Mouse (Mus musculus): ENCODE results near the gene Auts2. TPM values are rescaled to one million over a fixed set of nuclear protein-coding genes. Genes with fewer than 3 reads are reported as not detected.
"Not testable (repeated sequence)": the region's sequence is repeated elsewhere in the genome, so short reads cannot be mapped to it uniquely, and the experiment has no call there.

Auts2 gene
- polyA plus RNA-seq (2015; fragmentation: Nextera tagmentation; extraction: Ambion mirVana), result 25.6 and 27.7 TPM in 2 replicates

- H3K9me3 ChIP-seq (replicated peaks), result no peaks in the 10 kb centered on the region
- peak within 1 kb of the TSS; percentile 91 for H3K4me2 ChIP-seq
- H3K4me1 ChIP-seq, result peaks cover 28% of the 10 kb centered on the region
- H3K27me3 ChIP-seq, result peaks cover 3% of the 10 kb centered on the region; the same call in 1 of the 2 replicates
- peak within 1 kb of the TSS; percentile 87 for H3K4me3 ChIP-seq (replicated peaks)
- WGBS, result under 1% methylated on average over 85 of the region's 105 CpGs
- peak within 1 kb of the TSS; percentile 95 for H3K27ac ChIP-seq
- ATAC-seq (replicated peaks; ENCODE audit: low FRiP score), result peak; percentile 92
- no peaks in the 10 kb centered on the region for H3K36me3 ChIP-seq
- peak within 1 kb of the TSS; percentile 75 for H3K9ac ChIP-seq
These were observed at the start of gene Auts2 for GRCm38 (mm10) chr5:132543118-132544071. Gene Auts2 (minus strand): TSS chr5:132543344.

GRCm38 (mm10) chr5:132591721-132592695 lies 48.9 kb upstream of the Auts2 start:
- ATAC-seq (replicated peaks; ENCODE audit: low FRiP score), result no peak
- Histone ChIP-seq H3K27ac (no peak overlapping the region), H3K4me2 (no peak overlapping the region), H3K36me3 (no peaks in the 10 kb centered on the region), H3K9me3 (replicated peaks) (no peaks in the 10 kb centered on the region), H3K4me1 (no peaks in the 10 kb centered on the region), H3K4me3 (replicated peaks) (no peak overlapping the region), H3K9ac (no peak overlapping the region), H3K27me3 (no peaks in the 10 kb centered on the region)
- 89% methylated on average over 24 of the region's 24 CpGs for WGBS

- no peaks in the 10 kb centered on the region for H3K36me3 ChIP-seq
- H3K27ac ChIP-seq, result no peak overlapping the region
- H3K4me1 ChIP-seq, result no peaks in the 10 kb centered on the region
- H3K27me3 ChIP-seq, result no peaks in the 10 kb centered on the region
- no peak overlapping the region for H3K4me2 ChIP-seq
- no peak overlapping the region for H3K9ac ChIP-seq
- H3K9me3 ChIP-seq (replicated peaks), result no peaks in the 10 kb centered on the region
- ATAC-seq (replicated peaks; ENCODE audit: low FRiP score), result no peak
- WGBS, result 74% methylated on average over 7 of the region's 7 CpGs
- no peak overlapping the region for H3K4me3 ChIP-seq (replicated peaks)
These were observed 36.6 kb upstream of the Auts2 start for GRCm38 (mm10) chr5:132579774-132580173.

GRCm38 (mm10) chr5:132560771-132561170 lies 17.6 kb upstream of the Auts2 start:
- H3K4me2 ChIP-seq; ATAC-seq (replicated peaks; ENCODE audit: low FRiP score); H3K4me3 ChIP-seq (replicated peaks); H3K36me3 ChIP-seq; H3K27ac ChIP-seq; H3K4me1 ChIP-seq; H3K9me3 ChIP-seq (replicated peaks); H3K27me3 ChIP-seq; H3K9ac ChIP-seq: not testable (repeated sequence)
- 79% methylated on average over 6 of the region's 6 CpGs for WGBS

- Histone ChIP-seq H3K9ac (no peak overlapping the region), H3K4me1 (peaks cover 11% of the 10 kb centered on the region), H3K27me3 (peaks cover 3% of the 10 kb centered on the region; the same call in 1 of the 2 replicates), H3K36me3 (no peaks in the 10 kb centered on the region), H3K4me2 (no peak overlapping the region), H3K9me3 (replicated peaks) (no peaks in the 10 kb centered on the region), H3K27ac (no peak overlapping the region), H3K4me3 (replicated peaks) (no peak overlapping the region)
- ATAC-seq (replicated peaks; ENCODE audit: low FRiP score), result no peak
- 62% methylated on average over 1 of the region's 1 CpGs for WGBS
These were observed 2.6 kb upstream of the Auts2 start for GRCm38 (mm10) chr5:132545761-132546160.

- peaks cover 3% of the 10 kb centered on the region; the same call in 1 of the 2 replicates for H3K27me3 ChIP-seq
- peak overlapping the region; percentile 87 for H3K4me3 ChIP-seq (replicated peaks)
- H3K4me1 ChIP-seq, result peaks cover 24% of the 10 kb centered on the region
- ATAC-seq (replicated peaks; ENCODE audit: low FRiP score), result no peak
- H3K27ac ChIP-seq, result peak overlapping the region; percentile 95
- 6% methylated on average over 26 of the region's 26 CpGs for WGBS
- 0 out of 2 replicates have a peak overlapping the region, but pooled peaks have one; percentile 75 for H3K9ac ChIP-seq
- no peaks in the 10 kb centered on the region for H3K9me3 ChIP-seq (replicated peaks)
- H3K36me3 ChIP-seq, result no peaks in the 10 kb centered on the region
- H3K4me2 ChIP-seq, result peak overlapping the region; percentile 91
These were observed 1.2 kb upstream of the Auts2 start for GRCm38 (mm10) chr5:132544176-132544995.

GRCm38 (mm10) chr5:132542381-132543020 lies 643 bp downstream of the Auts2 start:
- Histone ChIP-seq H3K27ac (peak overlapping the region; percentile 95), H3K4me2 (peak overlapping the region; percentile 91), H3K4me1 (peaks cover 30% of the 10 kb centered on the region), H3K27me3 (peaks cover 3% of the 10 kb centered on the region; the same call in 1 of the 2 replicates), H3K9me3 (replicated peaks) (no peaks in the 10 kb centered on the region), H3K9ac (peak overlapping the region; percentile 75), H3K4me3 (replicated peaks) (peak overlapping the region; percentile 87), H3K36me3 (no peaks in the 10 kb centered on the region)
- WGBS, result under 1% methylated on average over 28 of the region's 28 CpGs
- ATAC-seq (replicated peaks; ENCODE audit: low FRiP score), result peak; percentile 13; the same call in 1 of the 2 replicates

- Histone ChIP-seq H3K4me1 (peaks cover 33% of the 10 kb centered on the region), H3K4me3 (replicated peaks) (peak overlapping the region; percentile 87), H3K27ac (peak overlapping the region; percentile 95), H3K36me3 (no peaks in the 10 kb centered on the region), H3K9me3 (replicated peaks) (no peaks in the 10 kb centered on the region), H3K27me3 (peaks cover 3% of the 10 kb centered on the region; the same call in 1 of the 2 replicates), H3K4me2 (peak overlapping the region; percentile 91), H3K9ac (peak overlapping the region; percentile 75)
- ATAC-seq (replicated peaks; ENCODE audit: low FRiP score), result no peak; the same call in 1 of the 2 replicates
- 0% methylated on average over 14 of the region's 21 CpGs for WGBS
These were observed 1.2 kb downstream of the Auts2 start for GRCm38 (mm10) chr5:132541951-132542350.

- WGBS, result 0% methylated on average over 46 of the region's 46 CpGs
- H3K9ac ChIP-seq, result peak overlapping the region; percentile 75
- no peaks in the 10 kb centered on the region for H3K9me3 ChIP-seq (replicated peaks)
- ATAC-seq (replicated peaks; ENCODE audit: low FRiP score), result no peak
- peaks cover 3% of the 10 kb centered on the region; the same call in 1 of the 2 replicates for H3K27me3 ChIP-seq
- peak overlapping the region; percentile 91 for H3K4me2 ChIP-seq
- H3K4me3 ChIP-seq (replicated peaks), result peak overlapping the region; percentile 87
- H3K4me1 ChIP-seq, result peaks cover 33% of the 10 kb centered on the region
- H3K36me3 ChIP-seq, result no peaks in the 10 kb centered on the region
- peak overlapping the region; percentile 95 for H3K27ac ChIP-seq
These were observed 1.7 kb downstream of the Auts2 start for GRCm38 (mm10) chr5:132541371-132541931.

- Histone ChIP-seq H3K4me2 (peak overlapping the region; percentile 91), H3K27me3 (peaks cover 3% of the 10 kb centered on the region; the same call in 1 of the 2 replicates), H3K9ac (peak overlapping the region; percentile 75), H3K4me1 (peaks cover 33% of the 10 kb centered on the region), H3K4me3 (replicated peaks) (peak overlapping the region; percentile 87), H3K27ac (no peak overlapping the region), H3K36me3 (no peaks in the 10 kb centered on the region), H3K9me3 (replicated peaks) (no peaks in the 10 kb centered on the region)
- no peak for ATAC-seq (replicated peaks; ENCODE audit: low FRiP score)
- WGBS, result 2% methylated on average over 6 of the region's 7 CpGs
These were observed 2.3 kb downstream of the Auts2 start for GRCm38 (mm10) chr5:132540841-132541311.
